Mouse (Mus musculus) lung, postnatal 0 days (tissue): ENCODE measurements around the gene Fshr.
"Not testable (repeated sequence)": the region's sequence is repeated elsewhere in the genome, so short reads cannot be mapped to it uniquely, and the experiment has no call there.

Experiments
- CTCF ChIP-seq: IDR thresholded peaks from 2 replicates; pipeline ENCODE4 v1.5.1; 2016; ENCODE audit warnings: antibody characterized with exemption, mild to moderate bottlenecking
- EP300 ChIP-seq: IDR thresholded peaks from 2 replicates; pipeline ENCODE4 v1.6.1; 2016; ENCODE audit warnings: antibody characterized with exemption, mild to moderate bottlenecking, control low read depth

DNA sequence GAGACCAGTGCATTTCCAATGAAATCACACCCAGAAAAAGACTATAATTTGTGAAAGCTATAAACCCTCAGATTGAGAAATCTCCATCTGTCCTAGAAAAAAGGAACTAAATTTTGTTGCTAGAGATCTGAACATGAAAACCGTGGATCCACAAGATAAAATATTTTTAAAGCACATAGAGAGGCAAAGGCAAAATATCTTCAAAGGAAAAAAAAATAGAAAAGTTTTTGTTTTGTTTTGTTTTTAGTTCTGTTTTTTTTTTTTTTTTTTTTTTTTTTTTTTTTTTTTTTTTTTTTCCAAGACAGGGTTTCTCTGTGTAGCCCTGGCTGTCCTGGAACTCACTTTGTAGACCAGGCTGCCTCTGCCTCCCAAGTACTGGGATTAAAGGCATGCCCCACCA lies 100.7 kb downstream of the Fshr start:
- TF ChIP-seq CTCF, EP300: not testable (repeated sequence)
